Mouse (Mus musculus) limb, embryonic 14.5 days (tissue): ENCODE measurements around the gene Glud1. TPM values are rescaled to one million over a fixed set of nuclear protein-coding genes. Genes with fewer than 3 reads are reported as not detected.
A peak's percentile ranks its signal among the peaks of the same experiment; 100 is the strongest.

Source experiments
- ATAC-seq: fragments of 200-750 bp; cut with Nextera tagmentation; 2 replicates; pipeline ENCODE4 v1.8.0; 2017; ENCODE audit warnings: low read depth, moderate number of reproducible peaks, moderate TSS enrichment; ENCODE audit not compliant: low FRiP score
- DNase-seq: peaks from one replicate; pipeline ENCODE4 v3.0.0-alpha.2; 2015; ENCODE audit warnings: low spot score
- H3K27ac ChIP-seq: fragments of 300-500 bp; sonication (generic); replicated peaks from 2 replicates; pipeline ENCODE4 v1.5.1; 2014; ENCODE audit warnings: low read depth, mild to moderate bottlenecking, low read length, moderate library complexity, mixed read lengths
- H3K27me3 ChIP-seq: fragments of 300-500 bp; sonication (generic); 2 replicates; pipeline ENCODE4 v1.6.1; 2014; ENCODE audit warnings: low read length, mixed read lengths; ENCODE audit not compliant: control insufficient read depth, insufficient read depth
- H3K36me3 ChIP-seq: fragments of 300-500 bp; sonication (generic); 2 replicates; pipeline ENCODE4 v1.6.1; 2014; ENCODE audit warnings: mild to moderate bottlenecking, low read length, moderate library complexity, mixed read lengths; ENCODE audit not compliant: control insufficient read depth, insufficient read depth
- H3K4me1 ChIP-seq: fragments of 300-500 bp; sonication (generic); 2 replicates; pipeline ENCODE4 v1.6.1; 2014; ENCODE audit warnings: antibody characterized with exemption, low read length, mixed read lengths; ENCODE audit not compliant: control insufficient read depth, insufficient read depth
- H3K4me2 ChIP-seq: fragments of 300-500 bp; sonication (generic); replicated peaks from 2 replicates; pipeline ENCODE4 v1.6.1; 2014; ENCODE audit warnings: low read depth, mild to moderate bottlenecking, low read length, moderate library complexity; ENCODE audit not compliant: severe bottlenecking
- H3K4me3 ChIP-seq: fragments of 300-500 bp; sonication (generic); replicated peaks from 2 replicates; pipeline ENCODE4 v1.5.1; 2014; ENCODE audit warnings: low read length
- H3K9ac ChIP-seq: fragments of 300-500 bp; sonication (generic); 2 replicates; pipeline ENCODE4 v1.6.1; 2014; ENCODE audit warnings: mild to moderate bottlenecking, low read depth, low read length, moderate library complexity; ENCODE audit not compliant: severe bottlenecking
- H3K9me3 ChIP-seq: fragments of 300-500 bp; sonication (generic); 2 replicates; pipeline ENCODE4 v1.6.1; 2016; ENCODE audit warnings: low read length; ENCODE audit not compliant: control insufficient read depth
- POLR2A ChIP-seq: fragments of 200-500 bp; IDR thresholded peaks from 2 replicates; pipeline ENCODE4 v1.8.0; 2012; ENCODE audit warnings: inconsistent platforms, mild to moderate bottlenecking, moderate library complexity, borderline replicate concordance; ENCODE audit not compliant: insufficient read depth, insufficient read length; ENCODE audit errors: extremely low read depth
- WGBS: fragments of 180-500 bp; shearing (Covaris S2); extraction: QIAGEN DNeasy Blood & Tissue Kit; methylation state at CpG from one replicate; pipeline ENCODE4 v1.1.7; 2014; 5-methylcytosine and 5-hydroxymethylcytosine counted together
- polyA plus RNA-seq, 2 experiments: library from polyadenylated mRNA; depleted of rRNA in 1 of 2; stranded (reverse) in 1 of 2; unstranded in 1 of 2; fragments of >200 nt; fragmentation: Nextera tagmentation in 1 of 2; extraction: Ambion mirVana in 1 of 2; gene quantifications; 2 replicates each; pipeline versions ENCODE4 v1.2.1 to v1.2.3; 2012 to 2014

Glud1 gene
- polyA plus RNA-seq (2012; rRNA removed) (67.1 and 67.3 TPM in 2 replicates), polyA plus RNA-seq (2014; fragmentation: Nextera tagmentation; extraction: Ambion mirVana) (81.2 and 93.9 TPM in 2 replicates)

DNA sequence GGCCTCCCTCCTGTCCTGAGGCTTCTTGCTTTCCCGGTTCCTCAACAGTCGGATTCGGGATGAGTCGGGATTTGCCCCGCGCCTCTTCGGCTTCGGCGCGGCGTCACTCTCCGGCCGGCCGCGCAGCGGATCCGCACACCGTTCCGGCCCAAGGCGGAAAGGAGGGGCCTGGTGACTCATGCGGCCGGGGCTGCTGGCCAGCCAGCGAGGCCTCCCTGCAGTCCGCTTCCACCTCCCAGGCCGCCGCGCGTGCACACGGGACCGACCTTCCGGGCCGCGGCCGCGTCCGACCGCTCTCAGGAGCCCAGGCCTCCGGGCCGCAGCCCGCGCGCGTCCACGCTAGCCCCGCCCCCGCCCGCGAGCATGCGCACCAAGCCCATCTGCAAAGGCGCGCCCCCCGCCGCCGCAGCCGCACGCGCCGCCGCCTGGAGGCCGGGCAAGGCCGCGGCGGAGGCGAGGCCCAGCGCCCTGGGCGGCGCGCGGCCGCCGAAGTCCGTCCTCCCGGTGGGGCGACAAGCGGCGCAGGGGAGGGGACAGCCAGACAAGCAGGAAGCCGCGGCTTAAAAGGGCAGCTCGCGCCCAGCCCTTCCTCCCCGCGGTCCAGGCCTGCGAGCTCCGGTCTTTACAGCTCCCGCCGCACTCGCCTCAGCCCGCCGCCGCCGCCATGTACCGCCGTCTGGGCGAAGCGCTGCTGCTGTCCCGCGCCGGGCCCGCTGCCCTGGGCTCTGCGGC is at the start of gene Glud1, which contains the start of gene Shld2:
Glud1 (plus strand) TSS at position 494 of the 732 bp plus-strand sequence.
Shld2 (minus strand) TSS at position 260 of the 732 bp plus-strand sequence.
- peak; percentile 84 for TF ChIP-seq POLR2A

DNA sequence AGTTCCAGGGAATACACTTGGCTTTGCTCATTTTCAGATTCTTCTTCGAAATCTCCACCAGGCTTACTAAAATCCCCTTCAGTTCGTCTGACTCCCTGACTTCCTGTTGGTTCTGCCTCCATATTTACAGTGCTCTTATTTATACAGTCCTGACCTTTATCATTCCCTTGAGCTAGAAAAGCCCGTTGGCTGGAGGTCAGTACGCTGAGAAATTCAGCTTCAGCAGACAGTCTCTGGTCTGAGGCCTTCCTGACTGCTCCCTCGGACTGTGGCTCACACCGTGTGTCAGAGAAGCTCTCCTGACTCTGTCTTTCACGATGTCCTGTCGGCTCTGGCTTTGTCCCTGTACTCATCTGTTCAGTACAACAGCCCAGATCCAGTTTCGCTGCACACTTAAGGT is 42.5 kb upstream of the Glud1 start:
- ATAC-seq, result no peak
- 0 out of 2 replicates have a peak, but pooled peaks cover 3% of the 10 kb centered on the region for H3K36me3 ChIP-seq
- no peak overlapping the region for H3K9ac ChIP-seq
- WGBS, result 78% methylated on average over 9 of the region's 9 CpGs
- H3K9me3 ChIP-seq, result 0 out of 2 replicates have a peak, but pooled peaks cover 3% of the 10 kb centered on the region
- no peak overlapping the region for H3K4me2 ChIP-seq
- no peaks in the 10 kb centered on the region for H3K27me3 ChIP-seq
- H3K4me3 ChIP-seq, result no peak overlapping the region
- no peak for DNase-seq
- no peak overlapping the region for H3K27ac ChIP-seq
- no peak for TF ChIP-seq POLR2A
- no peaks in the 10 kb centered on the region for H3K4me1 ChIP-seq

More for the DNA sequence above, at the start of gene Glud1, which contains the start of gene Shld2:
- ATAC-seq (peak; percentile 94), DNase-seq (peak; percentile 92)
- WGBS, result under 1% methylated on average over 36 of the region's 100 CpGs
- H3K9ac ChIP-seq, result peak within 1 kb of the TSS; percentile 94
- H3K4me3 ChIP-seq, result peak within 1 kb of the TSS; percentile 83
- no peaks in the 10 kb centered on the region for H3K27me3 ChIP-seq
- no peaks in the 10 kb centered on the region for H3K9me3 ChIP-seq
- H3K4me1 ChIP-seq, result peaks cover 11% of the 10 kb centered on the region
- H3K36me3 ChIP-seq, result 0 out of 2 replicates have a peak, but pooled peaks cover 5% of the 10 kb centered on the region
- peak within 1 kb of the TSS; percentile 67 for H3K4me2 ChIP-seq
- H3K27ac ChIP-seq, result peak within 1 kb of the TSS; percentile 97

- H3K4me1 ChIP-seq, result no peaks in the 10 kb centered on the region
- TF ChIP-seq POLR2A, result no peak
- 0 out of 2 replicates have a peak, but pooled peaks cover 3% of the 10 kb centered on the region for H3K36me3 ChIP-seq
- H3K9ac ChIP-seq, result no peak overlapping the region
- no peak overlapping the region for H3K27ac ChIP-seq
- H3K9me3 ChIP-seq, result no peaks in the 10 kb centered on the region
- DNase-seq (no peak), ATAC-seq (no peak)
- H3K27me3 ChIP-seq, result no peaks in the 10 kb centered on the region
- 57% methylated on average over 2 of the region's 2 CpGs for whole genome bisulfite sequencing
- no peak overlapping the region for H3K4me2 ChIP-seq
- H3K4me3 ChIP-seq, result no peak overlapping the region
These were observed 37.2 kb upstream of the Glud1 start for GRCm38 (mm10) chr14:34273280-34273679.

- no peak overlapping the region for H3K27ac ChIP-seq
- no peak for ATAC-seq
- TF ChIP-seq POLR2A, result no peak
- H3K4me2 ChIP-seq, result no peak overlapping the region
- no peak for DNase-seq
- no peaks in the 10 kb centered on the region for H3K27me3 ChIP-seq
- no peak overlapping the region for H3K4me3 ChIP-seq
- no peak overlapping the region for H3K9ac ChIP-seq
- no peaks in the 10 kb centered on the region for H3K9me3 ChIP-seq
- no peaks in the 10 kb centered on the region for H3K4me1 ChIP-seq
- 96% methylated on average over 3 of the region's 3 CpGs for WGBS
- H3K36me3 ChIP-seq, result no peaks in the 10 kb centered on the region
These were observed 36.4 kb upstream of the Glud1 start for GRCm38 (mm10) chr14:34274141-34274540.

GRCm38 (mm10) chr14:34275225-34275624 is 35.3 kb upstream of the Glud1 start:
- H3K9me3 ChIP-seq, result no peaks in the 10 kb centered on the region
- no peaks in the 10 kb centered on the region for H3K36me3 ChIP-seq
- ATAC-seq (no peak), DNase-seq (no peak)
- H3K4me2 ChIP-seq, result no peak overlapping the region
- no peak overlapping the region for H3K4me3 ChIP-seq
- no peaks in the 10 kb centered on the region for H3K27me3 ChIP-seq
- no peak for TF ChIP-seq POLR2A
- 80% methylated on average over 4 of the region's 4 CpGs for WGBS
- no peak overlapping the region for H3K27ac ChIP-seq
- H3K9ac ChIP-seq, result no peak overlapping the region
- no peaks in the 10 kb centered on the region for H3K4me1 ChIP-seq
